Mouse (Mus musculus): ENCODE measurements around the gene Tcf25. TPM values are rescaled to one million over a fixed set of nuclear protein-coding genes. Genes with fewer than 3 reads are reported as not detected.
A peak's percentile ranks its signal among the peaks of the same experiment; 100 is the strongest.

Tcf25 gene
- polyA plus RNA-seq, 1 experiment = 557 TPM

DNA sequence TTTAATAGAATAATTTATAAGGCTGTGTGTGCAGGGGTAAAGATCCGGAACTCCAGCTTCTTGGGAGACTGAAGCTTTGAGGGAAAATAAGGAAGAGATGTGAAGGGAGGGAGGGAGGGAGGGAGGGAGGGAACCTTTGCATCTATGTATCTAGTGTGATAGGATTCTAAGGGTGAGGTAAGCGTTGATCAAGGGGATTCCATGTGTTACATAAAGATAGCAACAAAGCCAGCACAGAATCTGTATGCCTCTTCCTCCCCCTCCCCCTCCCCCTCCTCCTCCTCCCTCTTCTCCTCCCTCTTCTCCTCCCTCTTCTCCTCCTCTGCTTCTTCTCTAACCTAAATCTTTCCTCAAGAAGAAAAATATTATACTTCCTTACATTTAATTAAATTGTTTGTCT is 26.3 kb upstream of the Tcf25 start:
- H3K27ac ChIP-seq (ENCODE audit: insufficient read depth, low read length) = no peak overlapping the region
- peaks cover 6% of the 10 kb centered on the region; the same call in 1 of the 2 replicates for H3K4me1 ChIP-seq (ENCODE audit: control insufficient read depth, insufficient read depth, low read length)
- no peak overlapping the region for H3K4me3 ChIP-seq (ENCODE audit: insufficient read depth, low read length)
- TF ChIP-seq CTCF (IDR thresholded peaks at IDR 0.05; ENCODE audit: borderline replicate concordance, insufficient read depth, low read length) = no peak
- TF ChIP-seq POLR2A (IDR thresholded peaks at IDR 0.05; ENCODE audit: low read depth, low read length) = no peak

GRCm38 (mm10) chr8:123348237-123348843 is 25.2 kb upstream of the Tcf25 start:
- Histone ChIP-seq H3K4me1 (ENCODE audit: control insufficient read depth, insufficient read depth, low read length) (peaks cover 6% of the 10 kb centered on the region; the same call in 1 of the 2 replicates), H3K27ac (ENCODE audit: insufficient read depth, low read length) (no peak overlapping the region), H3K4me3 (ENCODE audit: insufficient read depth, low read length) (no peak overlapping the region)
- TF ChIP-seq POLR2A (IDR thresholded peaks at IDR 0.05; ENCODE audit: low read depth, low read length) (no peak), CTCF (IDR thresholded peaks at IDR 0.05; ENCODE audit: borderline replicate concordance, insufficient read depth, low read length) (no peak)

DNA sequence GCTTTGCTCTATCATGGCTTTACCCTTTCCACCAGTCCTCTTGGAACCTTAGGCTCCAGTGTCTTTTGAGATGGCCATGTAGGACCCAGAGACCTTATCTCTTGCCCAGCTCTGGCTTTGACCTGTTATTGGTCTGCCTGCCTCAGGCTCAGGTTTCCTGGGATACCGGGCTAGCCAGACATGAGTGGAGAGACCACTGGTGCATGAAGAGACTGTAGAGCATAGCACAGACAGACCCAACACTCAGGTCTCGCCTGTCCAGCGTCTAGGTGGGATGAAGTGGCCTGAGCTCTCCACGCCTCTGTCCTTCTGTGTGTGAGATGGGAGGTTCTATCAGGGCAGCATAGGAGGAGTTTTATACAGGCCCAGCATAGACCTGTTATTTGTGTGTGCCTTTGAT is 24.5 kb upstream of the Tcf25 start:
- Histone ChIP-seq H3K27ac (ENCODE audit: insufficient read depth, low read length) (no peak overlapping the region), H3K4me1 (ENCODE audit: control insufficient read depth, insufficient read depth, low read length) (peaks cover 6% of the 10 kb centered on the region; the same call in 1 of the 2 replicates), H3K4me3 (ENCODE audit: insufficient read depth, low read length) (no peak overlapping the region)
- TF ChIP-seq POLR2A (IDR thresholded peaks at IDR 0.05; ENCODE audit: low read depth, low read length) (no peak), CTCF (IDR thresholded peaks at IDR 0.05; ENCODE audit: borderline replicate concordance, insufficient read depth, low read length) (no peak)

DNA sequence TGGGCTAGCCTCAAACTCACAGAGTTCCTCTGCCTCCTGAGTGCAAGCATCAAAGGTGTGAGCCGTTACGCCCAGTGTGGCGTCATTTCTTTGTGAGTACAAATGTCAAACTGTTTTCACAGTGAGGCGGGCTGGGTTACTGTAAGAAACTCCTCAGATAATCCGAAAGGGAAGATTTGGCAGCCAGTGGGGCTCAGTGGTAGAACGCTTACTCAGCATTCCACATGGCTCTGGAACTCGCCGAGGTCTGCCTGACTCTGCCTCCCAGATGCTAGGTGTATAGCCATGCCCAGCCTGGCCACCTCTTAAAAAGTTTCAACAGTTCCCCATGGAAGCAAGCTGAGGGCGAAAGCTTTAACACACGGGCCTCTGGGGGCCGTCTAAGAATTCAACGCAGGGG is 21.4 kb upstream of the Tcf25 start:
- no peak overlapping the region for H3K27ac ChIP-seq (ENCODE audit: insufficient read depth, low read length)
- no peak overlapping the region for H3K4me3 ChIP-seq (ENCODE audit: insufficient read depth, low read length)
- H3K4me1 ChIP-seq (ENCODE audit: control insufficient read depth, insufficient read depth, low read length) = no peaks in the 10 kb centered on the region
- TF ChIP-seq CTCF (IDR thresholded peaks at IDR 0.05; ENCODE audit: borderline replicate concordance, insufficient read depth, low read length) (no peak), POLR2A (IDR thresholded peaks at IDR 0.05; ENCODE audit: low read depth, low read length) (no peak)

- TF ChIP-seq POLR2A (IDR thresholded peaks at IDR 0.05; ENCODE audit: low read depth, low read length) (no peak), CTCF (IDR thresholded peaks at IDR 0.05; ENCODE audit: borderline replicate concordance, insufficient read depth, low read length) (peak; percentile 85; the same call in 1 of the 2 replicates)
- no peak overlapping the region for H3K27ac ChIP-seq (ENCODE audit: insufficient read depth, low read length)
Observed at GRCm38 (mm10) chr8:123352786-123353185, 20.8 kb upstream of the Tcf25 start.

GRCm38 (mm10) chr8:123353216-123353615 is 20.3 kb upstream of the Tcf25 start:
- Histone ChIP-seq H3K27ac (ENCODE audit: insufficient read depth, low read length) (no peak overlapping the region), H3K4me1 (ENCODE audit: control insufficient read depth, insufficient read depth, low read length) (no peaks in the 10 kb centered on the region), H3K4me3 (ENCODE audit: insufficient read depth, low read length) (no peak overlapping the region)
- TF ChIP-seq CTCF (IDR thresholded peaks at IDR 0.05; ENCODE audit: borderline replicate concordance, insufficient read depth, low read length) (no peak), POLR2A (IDR thresholded peaks at IDR 0.05; ENCODE audit: low read depth, low read length) (no peak)

More at GRCm38 (mm10) chr8:123352786-123353185, 20.8 kb upstream of the Tcf25 start:
- no peaks in the 10 kb centered on the region for H3K4me1 ChIP-seq (ENCODE audit: control insufficient read depth, insufficient read depth, low read length)
- H3K4me3 ChIP-seq (ENCODE audit: insufficient read depth, low read length) = no peak overlapping the region

DNA sequence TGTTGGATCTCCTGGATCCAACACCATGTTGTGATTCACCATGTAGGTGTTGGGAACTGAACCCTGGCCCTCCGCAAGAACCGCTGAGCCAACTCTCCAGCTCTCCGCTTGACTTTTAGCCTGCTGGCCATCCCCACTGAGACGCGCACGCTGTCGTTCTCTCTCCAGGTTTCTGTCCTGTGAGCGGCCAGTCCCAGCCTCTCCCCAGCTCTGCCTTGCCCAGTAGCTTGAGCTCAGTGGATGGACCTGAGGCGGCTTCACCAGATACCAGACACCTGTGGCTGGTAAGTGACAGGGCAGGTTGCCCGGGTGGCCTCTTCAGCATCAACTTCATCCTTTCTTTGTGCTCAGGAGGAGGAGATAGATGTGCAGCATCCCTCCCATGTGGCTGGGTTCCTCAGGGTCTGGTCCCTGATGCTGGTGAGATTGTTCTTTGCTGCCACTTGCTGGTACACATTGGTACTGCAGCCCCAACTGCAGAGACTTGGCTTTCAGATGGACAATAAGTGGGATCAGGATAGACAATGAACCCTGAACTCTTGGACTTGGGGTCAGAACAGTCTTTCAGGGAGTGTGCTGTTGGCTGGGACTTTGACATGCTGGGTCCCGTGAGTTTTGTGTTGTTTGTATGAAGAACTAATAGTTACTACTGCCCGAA is 12.3 kb upstream of the Tcf25 start:
- no peak for TF ChIP-seq POLR2A (IDR thresholded peaks at IDR 0.05; ENCODE audit: low read depth, low read length)
- TF ChIP-seq CTCF (IDR thresholded peaks at IDR 0.05; ENCODE audit: borderline replicate concordance, insufficient read depth, low read length) = peak; percentile 91
- Histone ChIP-seq H3K4me1 (ENCODE audit: control insufficient read depth, insufficient read depth, low read length) (no peaks in the 10 kb centered on the region), H3K4me3 (ENCODE audit: insufficient read depth, low read length) (no peak overlapping the region), H3K27ac (ENCODE audit: insufficient read depth, low read length) (no peak overlapping the region)

DNA sequence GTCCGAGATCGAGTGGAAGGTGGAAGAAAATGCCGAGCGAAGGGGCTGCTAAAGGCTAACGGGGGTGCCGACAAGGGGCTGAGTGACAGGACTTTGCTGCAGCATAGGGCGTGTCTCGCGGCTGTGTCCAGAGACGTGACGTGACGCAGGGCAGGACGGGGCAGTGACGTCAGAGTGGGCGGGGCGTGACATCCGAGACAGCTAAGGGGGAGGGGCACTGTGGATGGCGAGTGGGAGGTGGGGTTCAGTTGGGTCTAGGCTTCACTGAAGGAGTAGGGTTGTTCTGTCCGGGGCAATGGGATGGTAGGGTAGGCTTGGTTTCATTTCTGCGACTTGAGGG is 656 bp downstream of the Tcf25 start:
- TF ChIP-seq POLR2A (IDR thresholded peaks at IDR 0.05; ENCODE audit: low read depth, low read length) (peak; percentile 80), CTCF (IDR thresholded peaks at IDR 0.05; ENCODE audit: borderline replicate concordance, insufficient read depth, low read length) (no peak)
- Histone ChIP-seq H3K27ac (ENCODE audit: insufficient read depth, low read length) (peak overlapping the region; percentile 87), H3K4me1 (ENCODE audit: control insufficient read depth, insufficient read depth, low read length) (peaks cover 3% of the 10 kb centered on the region; the same call in 1 of the 2 replicates), H3K4me3 (ENCODE audit: insufficient read depth, low read length) (peak overlapping the region; percentile 70)

DNA sequence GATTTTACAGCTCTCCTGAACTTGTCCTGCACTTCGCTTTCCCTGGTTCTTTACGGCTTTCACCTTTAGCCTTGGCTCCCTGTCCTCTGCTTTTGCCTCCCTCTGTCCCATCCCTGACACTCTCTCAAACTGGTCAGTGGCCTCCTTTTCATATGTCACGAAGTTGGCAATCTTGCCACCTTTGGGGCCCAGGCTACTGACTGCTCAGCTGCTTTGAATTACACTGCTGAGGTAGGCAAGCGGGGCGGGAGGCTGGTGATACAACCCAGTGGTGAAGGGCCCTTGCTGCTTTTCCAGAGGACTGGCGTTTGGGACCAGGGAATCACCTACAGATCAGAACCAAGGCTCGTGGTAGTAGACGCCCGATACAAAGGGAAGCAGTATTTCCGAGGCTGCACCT is 2.1 kb downstream of the Tcf25 start:
- H3K4me1 ChIP-seq (ENCODE audit: control insufficient read depth, insufficient read depth, low read length) = peaks cover 3% of the 10 kb centered on the region; the same call in 1 of the 2 replicates
- H3K4me3 ChIP-seq (ENCODE audit: insufficient read depth, low read length) = no peak overlapping the region
- no peak overlapping the region for H3K27ac ChIP-seq (ENCODE audit: insufficient read depth, low read length)
- TF ChIP-seq POLR2A (IDR thresholded peaks at IDR 0.05; ENCODE audit: low read depth, low read length) = no peak
- no peak for TF ChIP-seq CTCF (IDR thresholded peaks at IDR 0.05; ENCODE audit: borderline replicate concordance, insufficient read depth, low read length)

DNA sequence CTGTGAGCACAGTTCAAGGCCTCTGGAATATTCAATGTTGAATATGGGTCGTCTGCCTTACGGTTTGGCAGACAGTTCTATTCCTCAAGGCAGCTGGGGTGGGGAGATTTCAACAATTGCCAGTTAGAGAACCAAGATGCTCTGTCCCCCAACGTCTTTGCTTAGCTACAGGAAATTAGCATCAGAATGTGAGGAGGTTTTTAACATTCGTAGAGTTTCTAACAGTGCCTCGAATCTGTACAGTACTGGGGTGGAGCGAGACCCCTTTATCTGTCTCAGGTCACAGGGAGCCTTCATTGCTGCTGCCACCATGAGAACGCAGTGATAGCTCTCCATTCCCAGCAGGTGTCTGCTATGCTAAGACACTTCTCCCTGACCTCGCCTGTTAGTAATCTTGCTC is 2.6 kb downstream of the Tcf25 start:
- H3K4me3 ChIP-seq (ENCODE audit: insufficient read depth, low read length) = no peak overlapping the region
- peaks cover 3% of the 10 kb centered on the region; the same call in 1 of the 2 replicates for H3K4me1 ChIP-seq (ENCODE audit: control insufficient read depth, insufficient read depth, low read length)
- no peak for TF ChIP-seq CTCF (IDR thresholded peaks at IDR 0.05; ENCODE audit: borderline replicate concordance, insufficient read depth, low read length)
- TF ChIP-seq POLR2A (IDR thresholded peaks at IDR 0.05; ENCODE audit: low read depth, low read length) = no peak

More for the DNA sequence above, 2.6 kb downstream of the Tcf25 start:
- H3K27ac ChIP-seq (ENCODE audit: insufficient read depth, low read length) = no peak overlapping the region
